Mouse (Mus musculus) kidney, postnatal 4 days (tissue): Measurements from ENCODE around the gene Pgbd5.

ENCODE experiments used
- DNase-seq, 2 experiments: peaks; one replicate each; pipeline ENCODE4 v3.0.0; 2021; ENCODE audit warnings: mixed read lengths in 2 of 2

The Pgbd5 gene

DNA sequence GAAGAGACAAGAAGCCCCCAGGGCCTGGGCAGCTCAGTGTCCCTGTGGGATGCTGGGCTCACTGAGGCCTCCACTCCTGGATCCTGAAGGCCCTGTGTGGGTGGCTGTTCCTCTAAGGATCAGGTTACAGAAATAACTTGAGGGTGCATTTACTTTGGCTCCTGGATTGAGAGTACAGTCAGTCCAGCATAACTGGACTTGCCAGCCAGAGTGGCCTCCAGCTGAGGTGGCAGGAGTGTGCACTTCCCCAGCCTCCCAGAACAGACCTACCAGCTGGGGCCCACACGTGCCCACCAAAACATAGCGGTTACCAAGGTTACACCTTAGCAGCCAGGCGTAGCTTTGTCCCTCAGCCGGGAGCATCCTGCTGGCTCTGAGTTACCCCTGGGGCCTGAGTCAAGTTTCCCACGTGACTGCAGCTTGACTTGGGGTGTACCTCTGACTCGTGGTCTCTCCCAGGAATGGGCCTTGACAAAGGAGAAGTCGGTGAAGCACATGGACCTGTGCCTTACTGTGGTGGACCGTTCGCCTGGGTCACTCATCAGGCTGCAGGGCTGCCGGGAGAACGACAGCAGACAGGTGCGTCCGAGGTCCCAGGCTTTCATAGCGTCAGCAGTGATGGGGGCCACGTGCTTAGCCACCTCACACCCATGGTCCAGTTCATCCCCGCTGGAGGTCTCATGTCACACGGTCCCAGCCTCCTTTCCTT lies 98.9 kb downstream of the Pgbd5 start:
- DNase-seq, result peak; percentile 34 to 62

GRCm38 (mm10) chr8:124339742-124340141 lies 99.7 kb downstream of the Pgbd5 start:
- no peak for DNase-seq

DNA sequence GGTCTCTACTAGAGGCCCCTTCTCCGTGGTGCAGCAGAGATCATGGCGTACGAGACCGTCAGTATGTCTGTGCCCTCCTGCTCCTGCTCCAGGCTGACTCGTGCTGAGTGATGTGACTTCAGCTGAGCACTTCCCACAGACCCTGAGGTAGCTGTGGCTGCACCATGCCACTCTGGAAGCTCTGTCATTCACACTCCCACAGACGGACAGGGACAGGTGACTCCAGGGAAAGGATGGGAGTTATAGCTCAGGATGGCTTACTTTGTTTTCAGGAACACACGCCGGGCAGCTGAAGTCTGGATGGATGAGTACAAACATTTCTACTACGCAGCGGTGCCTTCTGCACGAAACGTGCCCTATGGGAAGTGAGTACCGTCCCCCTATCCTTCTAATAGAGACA lies 103.2 kb downstream of the Pgbd5 start:
- no peak for DNase-seq

DNA sequence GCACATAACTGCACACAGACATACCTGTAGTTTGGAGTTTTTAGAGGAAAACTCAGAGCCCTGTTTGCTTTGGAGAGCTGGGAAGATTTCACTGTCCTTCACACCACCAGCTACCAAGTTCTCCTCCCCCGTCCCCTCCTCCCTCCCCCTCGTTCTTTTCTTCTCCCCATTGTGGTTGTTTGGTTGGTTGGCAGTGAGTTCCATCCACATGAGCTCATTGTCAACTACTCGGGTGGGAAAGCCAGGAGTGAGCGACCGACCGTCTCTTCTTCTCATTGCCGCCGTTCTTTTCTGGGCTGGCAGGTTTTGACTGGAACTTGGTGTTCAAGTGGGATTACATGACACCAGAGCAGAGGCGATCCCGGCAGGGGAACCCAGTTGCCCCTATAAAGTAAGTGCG lies 107.8 kb downstream of the Pgbd5 start:
- no peak for DNase-seq

DNA sequence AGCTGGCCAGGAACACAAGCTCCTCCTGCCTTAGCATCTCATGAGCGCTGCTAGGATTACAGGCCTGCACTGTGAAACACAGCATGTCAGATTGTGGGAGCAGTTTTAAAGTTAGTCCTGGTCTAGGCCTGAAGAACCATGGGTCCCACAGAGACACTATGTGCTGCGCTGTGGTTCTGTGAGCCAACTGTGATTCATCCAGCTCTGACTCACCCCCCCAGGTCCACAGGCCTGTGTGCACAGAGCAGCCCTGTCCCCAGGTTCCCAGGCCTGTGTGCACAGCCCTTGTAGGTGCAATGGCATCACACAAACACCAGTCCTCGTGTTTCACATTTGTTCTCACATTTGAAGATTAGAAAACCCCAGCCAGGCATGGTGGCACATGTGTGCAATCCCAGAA lies 108.4 kb downstream of the Pgbd5 start:
- no peak for DNase-seq

- DNase-seq, result no peak
Measured at GRCm38 (mm10) chr8:124330433-124330832, 109.0 kb downstream of the Pgbd5 start.

- no peak for DNase-seq
Measured at GRCm38 (mm10) chr8:124329690-124330089, 109.8 kb downstream of the Pgbd5 start.

- DNase-seq, result no peak
Measured at GRCm38 (mm10) chr8:124328259-124328658, 111.2 kb downstream of the Pgbd5 start.

GRCm38 (mm10) chr8:124323356-124323755 lies 116.1 kb downstream of the Pgbd5 start:
- DNase-seq, result no peak

GRCm38 (mm10) chr8:124321227-124321840 lies 118.1 kb downstream of the Pgbd5 start:
- peak in 1 of 2 experiments; percentile 32 for DNase-seq

GRCm38 (mm10) chr8:124319316-124319652 lies 120.2 kb downstream of the Pgbd5 start:
- no peak for DNase-seq
